Mouse (Mus musculus): ENCODE data around the gene Egfr.

The Egfr gene

GRCm38 (mm10) chr11:16895441-16896356, 143.7 kb downstream of the Egfr start:
- in situ Hi-C loops (cut with MboI, MseI) = no loop called here

GRCm38 (mm10) chr11:16897681-16898080, 145.7 kb downstream of the Egfr start:
- in situ Hi-C loops (cut with MboI, MseI) = no loop called here

- in situ Hi-C loops (cut with MboI, MseI) = loop anchor here (25.0 kb wide), 1 partner anchor 1213 kb away; no protein-coding TSS in a partner anchor
Measured at GRCm38 (mm10) chr11:16900182-16900581, 148.2 kb downstream of the Egfr start.

- in situ Hi-C loops (cut with MboI, MseI) = loop anchor here (25.0 kb wide), 1 partner anchor 1214 kb away; no protein-coding TSS in a partner anchor
Measured at GRCm38 (mm10) chr11:16900653-16901416, 148.8 kb downstream of the Egfr start.

GRCm38 (mm10) chr11:16904302-16905011, 152.5 kb downstream of the Egfr start:
- in situ Hi-C loops (cut with MboI, MseI) = loop anchor here (25.0 kb wide), 1 partner anchor 1217 kb away; no protein-coding TSS in a partner anchor

DNA sequence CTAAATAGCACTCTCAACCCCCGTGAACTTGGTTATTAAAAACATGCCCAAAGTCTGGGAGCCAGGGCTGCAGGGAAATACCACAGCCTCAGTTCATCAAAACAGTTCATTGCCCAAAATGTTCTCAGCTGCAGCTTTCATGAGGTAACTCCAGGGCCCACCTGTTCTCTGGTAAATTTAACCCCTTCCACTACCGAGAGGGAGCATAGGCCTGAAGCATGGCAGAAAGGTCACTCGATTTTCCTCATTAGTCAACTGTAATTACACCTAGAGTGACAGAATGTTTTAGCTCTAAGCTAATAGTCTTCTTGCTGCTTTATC, 153.0 kb downstream of the Egfr start:
- in situ Hi-C loops (cut with MboI, MseI) = loop anchor here (25.0 kb wide), 1 partner anchor 1218 kb away; no protein-coding TSS in a partner anchor

GRCm38 (mm10) chr11:16906530-16906929, 154.5 kb downstream of the Egfr start:
- in situ Hi-C loops (cut with MboI, MseI) = loop anchor here (25.0 kb wide), 1 partner anchor 1219 kb away; no protein-coding TSS in a partner anchor

DNA sequence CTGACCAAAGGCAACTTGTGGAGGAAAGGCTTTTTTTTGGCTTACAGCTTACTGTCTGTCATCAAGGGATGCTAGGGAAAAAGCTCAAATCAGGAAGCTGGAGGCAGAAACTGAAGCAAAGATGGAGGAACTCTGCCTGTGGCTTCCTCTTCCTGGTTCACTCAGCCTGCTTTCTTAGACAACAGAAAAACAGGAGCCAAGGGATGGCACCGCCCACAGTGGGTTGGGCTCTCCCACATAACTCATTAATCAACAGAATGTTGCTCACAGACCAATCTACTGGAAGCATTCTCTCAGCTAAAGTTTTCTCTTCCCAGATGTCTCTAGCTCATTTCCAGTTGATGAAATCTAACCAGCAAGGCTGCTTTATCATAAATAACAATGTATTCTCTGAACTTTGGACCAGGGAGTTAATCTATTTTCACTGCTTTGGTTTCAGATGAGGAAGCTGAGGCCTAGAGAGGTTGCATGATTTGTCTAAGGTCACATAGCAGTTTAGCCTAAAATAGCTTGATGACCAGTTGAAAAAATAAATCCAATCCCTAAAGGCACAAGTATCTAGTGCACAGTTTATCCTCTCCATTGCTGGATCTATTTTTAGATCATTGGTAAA, 155.6 kb downstream of the Egfr start:
- in situ Hi-C loops (cut with MboI, MseI) = loop anchor here (25.0 kb wide), 1 partner anchor 1220 kb away; no protein-coding TSS in a partner anchor

DNA sequence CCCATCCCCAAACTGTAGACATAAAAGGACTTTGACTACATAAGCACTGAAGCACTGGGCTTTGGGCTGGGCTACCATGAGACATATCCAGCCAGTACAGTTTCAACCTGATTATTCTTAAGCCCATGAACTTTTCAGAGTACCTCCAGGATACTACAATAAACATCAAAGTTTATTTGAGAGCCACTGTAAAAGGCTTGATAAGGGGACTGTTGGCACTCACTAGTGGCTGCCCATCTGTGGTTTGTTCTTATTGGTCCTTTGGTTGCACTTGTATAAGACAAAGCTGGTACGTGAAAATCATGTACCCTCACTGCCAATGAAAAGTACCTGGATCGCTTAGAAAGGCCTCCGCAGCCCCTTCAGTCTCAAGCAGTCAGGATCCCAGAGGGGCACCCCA, 162.8 kb downstream of the Egfr start:
- in situ Hi-C loops (cut with MboI, MseI) = loop anchor here (25.0 kb wide), 1 partner anchor 1227 kb away; no protein-coding TSS in a partner anchor

DNA sequence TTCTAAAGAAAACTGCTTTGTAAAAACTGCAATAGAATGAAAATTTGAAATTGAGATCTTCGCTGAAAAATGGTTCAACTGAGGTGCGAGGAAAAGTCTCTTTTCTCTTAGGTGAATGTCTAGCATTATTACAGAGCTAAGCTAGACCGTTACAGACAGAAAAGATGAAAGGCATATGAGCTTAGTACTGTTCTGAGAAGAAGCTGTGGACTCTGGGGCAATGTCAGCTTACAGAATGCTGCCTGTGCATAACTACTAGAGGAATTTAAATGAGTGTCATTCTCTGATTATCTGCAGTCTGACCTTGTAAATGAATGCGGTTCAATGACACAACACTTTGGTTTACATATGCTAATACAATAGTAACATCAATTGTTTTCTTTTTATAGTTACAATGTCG, 163.8 kb downstream of the Egfr start:
- in situ Hi-C loops (cut with MboI, MseI) = loop anchor here (25.0 kb wide), 1 partner anchor 1229 kb away; no protein-coding TSS in a partner anchor

DNA sequence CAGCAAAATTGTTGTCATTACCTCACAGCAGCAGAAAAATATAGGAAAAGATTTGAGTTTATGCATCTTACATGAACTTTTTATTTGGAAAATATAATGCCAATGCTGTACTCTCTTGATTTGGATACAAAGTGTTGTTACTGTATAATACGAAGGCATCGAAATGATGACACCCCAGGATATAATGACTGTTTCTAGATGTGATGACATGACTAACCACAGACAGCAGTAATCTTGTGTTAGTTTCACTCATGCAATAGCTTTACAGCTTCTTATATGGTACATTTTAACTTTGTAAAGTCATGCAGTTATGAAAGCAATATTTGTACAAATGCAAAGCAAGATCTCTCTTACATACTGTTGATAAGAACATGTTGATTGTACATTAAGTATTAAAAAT, 165.5 kb downstream of the Egfr start:
- in situ Hi-C loops (cut with MboI, MseI) = loop anchor here (25.0 kb wide), 1 partner anchor 1230 kb away; no protein-coding TSS in a partner anchor

- in situ Hi-C loops (cut with MboI, MseI) = no loop called here
Measured at GRCm38 (mm10) chr11:16932159-16932558, 180.2 kb downstream of the Egfr start.

- in situ Hi-C loops (cut with MboI, MseI) = no loop called here
Measured at GRCm38 (mm10) chr11:16935577-16936236, 183.7 kb downstream of the Egfr start.

GRCm38 (mm10) chr11:16941103-16941793, 189.2 kb downstream of the Egfr start:
- in situ Hi-C loops (cut with MboI, MseI) = no loop called here

DNA sequence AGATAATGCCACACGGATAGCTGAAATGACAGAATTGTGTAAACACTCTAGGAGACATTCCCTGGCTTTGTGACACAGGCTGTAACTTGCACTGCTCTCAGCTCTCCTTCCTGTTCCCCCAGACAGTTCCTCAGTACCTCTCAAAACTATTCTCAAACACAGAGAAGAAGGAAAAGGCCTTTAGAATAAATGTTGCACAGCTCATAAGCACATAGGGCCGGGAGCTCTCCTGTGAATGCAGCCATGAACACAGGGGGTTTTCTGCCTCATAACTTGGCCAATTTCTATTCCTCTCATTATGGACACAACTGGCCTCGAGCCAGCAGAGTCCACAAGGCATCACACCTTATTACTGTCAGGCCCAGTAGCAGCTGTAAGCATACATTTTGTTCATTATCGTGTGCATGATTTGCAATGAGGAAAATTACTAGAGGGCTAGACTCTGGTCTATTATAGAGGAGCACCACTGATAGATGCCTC, 190.0 kb downstream of the Egfr start:
- in situ Hi-C loops (cut with MboI, MseI) = no loop called here

DNA sequence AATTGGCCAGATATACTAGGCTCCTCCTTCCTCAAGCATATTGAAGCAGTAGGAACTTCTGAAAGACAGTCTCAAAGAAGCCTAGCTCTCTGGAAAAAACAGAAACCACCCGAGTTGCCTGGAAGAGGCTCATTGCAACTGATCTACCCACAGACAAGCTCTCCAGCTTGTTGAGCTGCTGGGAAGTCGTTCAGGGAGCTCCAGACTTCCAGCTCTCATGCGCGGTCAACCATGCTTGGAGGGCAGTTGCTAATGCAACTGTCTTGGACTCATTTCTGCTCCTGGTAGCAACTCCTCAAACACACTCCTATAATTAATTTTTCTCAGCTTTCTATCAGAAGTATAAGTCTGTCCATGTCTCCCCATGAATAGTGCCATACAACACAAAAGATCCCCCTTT, 191.0 kb downstream of the Egfr start:
- in situ Hi-C loops (cut with MboI, MseI) = no loop called here

- in situ Hi-C loops (cut with MboI, MseI) = no loop called here
Measured at GRCm38 (mm10) chr11:16948756-16949155, 196.8 kb downstream of the Egfr start.

GRCm38 (mm10) chr11:16950226-16950975, 198.4 kb downstream of the Egfr start:
- in situ Hi-C loops (cut with MboI, MseI) = loop anchor here (5.0 to 25.0 kb wide), 2 partner anchors 212 to 423 kb away; partner anchors contain the start of gene Ppp3r1

Data from T-helper 2 cell (primary cell).